Mouse (Mus musculus): Measurements from ENCODE around the gene Gpr162. TPM values are rescaled to one million over a fixed set of nuclear protein-coding genes. Genes with fewer than 3 reads are reported as not detected.

Gene Gpr162
- polyA plus RNA-seq, 1 experiment: 9.0 TPM

DNA sequence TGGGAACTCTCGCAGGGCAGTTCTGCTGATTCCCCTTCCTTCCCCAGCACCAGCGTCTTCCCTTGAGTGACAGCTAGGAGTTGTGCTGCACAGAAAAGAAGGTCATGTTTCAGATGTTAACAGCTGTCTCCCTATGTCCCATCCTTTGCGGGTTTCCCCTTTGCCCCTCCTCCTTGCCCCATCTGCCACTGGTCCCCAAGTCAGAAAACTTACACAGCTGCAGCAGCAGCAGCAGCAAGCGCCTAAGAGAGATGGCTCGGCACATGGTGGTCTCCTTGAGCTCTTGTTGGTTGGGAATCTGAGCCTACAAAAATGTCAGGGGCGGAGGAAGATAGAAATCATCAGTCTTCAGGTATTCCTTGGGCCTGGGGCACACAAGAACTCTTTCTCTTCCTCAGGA lies 15.6 kb upstream of the Gpr162 start:
- H3K36me3 ChIP-seq (ENCODE audit: control insufficient read depth, insufficient read depth, low read length): no peaks in the 10 kb centered on the region
- no peak for TF ChIP-seq CTCF (IDR thresholded peaks at IDR 0.05; ENCODE audit: control insufficient read depth, insufficient read depth, insufficient replicate concordance, low read depth, low read length)
- no peaks in the 10 kb centered on the region for H3K27me3 ChIP-seq (ENCODE audit: control insufficient read depth, insufficient read depth, low read length)
- no peak overlapping the region for H3K27ac ChIP-seq (ENCODE audit: control insufficient read depth, insufficient read depth, low read depth, low read length)
- no peaks in the 10 kb centered on the region for H3K4me1 ChIP-seq (ENCODE audit: control insufficient read depth, insufficient read depth, low read length)
- H3K4me3 ChIP-seq (ENCODE audit: control insufficient read depth, low read depth, low read length): no peak overlapping the region

DNA sequence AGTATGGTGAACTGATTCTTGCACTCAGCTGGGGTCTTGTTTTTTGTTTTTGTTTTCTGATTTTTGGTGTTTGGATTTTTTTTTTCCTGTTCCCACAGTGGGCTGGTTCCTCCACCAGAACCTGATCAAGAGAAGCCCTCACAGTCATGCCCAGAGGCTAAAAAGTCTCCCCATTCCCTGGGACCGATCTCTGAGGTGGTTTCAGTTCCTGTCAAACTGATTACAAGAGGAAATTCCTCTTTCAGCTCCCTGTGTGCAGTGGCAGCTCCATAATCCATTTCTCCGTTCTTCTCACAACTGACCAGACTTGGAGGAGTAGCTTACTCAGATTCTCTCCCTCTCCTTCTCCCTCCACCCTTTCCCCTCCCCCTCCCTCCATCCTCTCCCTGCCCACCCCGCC lies 10.6 kb upstream of the Gpr162 start:
- no peak overlapping the region for H3K27ac ChIP-seq (ENCODE audit: control insufficient read depth, insufficient read depth, low read depth, low read length)
- no peak for TF ChIP-seq CTCF (IDR thresholded peaks at IDR 0.05; ENCODE audit: control insufficient read depth, insufficient read depth, insufficient replicate concordance, low read depth, low read length)
- TF ChIP-seq POLR2A (IDR thresholded peaks at IDR 0.05; ENCODE audit: control insufficient read depth, low read depth, low read length): no peak

DNA sequence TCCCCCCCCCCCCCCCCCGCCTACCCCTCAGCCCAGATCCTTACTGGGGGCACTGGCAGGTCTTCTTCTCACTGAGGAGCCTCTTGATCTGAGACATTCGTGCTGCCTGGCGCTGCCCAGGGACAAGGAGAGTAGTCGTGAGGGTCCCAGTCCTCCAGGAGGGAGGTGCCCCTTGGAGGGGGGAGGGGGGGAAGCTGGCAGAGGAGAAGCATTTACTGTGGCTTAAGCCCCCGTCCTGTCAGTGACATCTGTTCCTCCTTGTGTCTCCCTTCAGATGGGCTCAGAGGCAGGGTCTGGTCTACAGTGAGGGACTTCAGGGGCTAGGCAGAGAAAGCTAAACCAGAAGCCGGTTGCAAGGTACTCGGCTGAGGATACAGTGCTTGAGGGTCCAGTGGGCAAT lies 2.8 kb upstream of the Gpr162 start:
- H3K4me1 ChIP-seq (ENCODE audit: control insufficient read depth, insufficient read depth, low read length): peaks cover 4% of the 10 kb centered on the region; the same call in 1 of the 2 replicates
- H3K27ac ChIP-seq (ENCODE audit: control insufficient read depth, insufficient read depth, low read depth, low read length): no peak overlapping the region
- H3K4me3 ChIP-seq (ENCODE audit: control insufficient read depth, low read depth, low read length): no peak overlapping the region
- no peaks in the 10 kb centered on the region for H3K36me3 ChIP-seq (ENCODE audit: control insufficient read depth, insufficient read depth, low read length)
- no peaks in the 10 kb centered on the region for H3K27me3 ChIP-seq (ENCODE audit: control insufficient read depth, insufficient read depth, low read length)
- TF ChIP-seq POLR2A (IDR thresholded peaks at IDR 0.05; ENCODE audit: control insufficient read depth, low read depth, low read length) (no peak), CTCF (IDR thresholded peaks at IDR 0.05; ENCODE audit: control insufficient read depth, insufficient read depth, insufficient replicate concordance, low read depth, low read length) (no peak)

More for the DNA sequence above, 10.6 kb upstream of the Gpr162 start:
- Histone ChIP-seq H3K27me3 (ENCODE audit: control insufficient read depth, insufficient read depth, low read length) (no peaks in the 10 kb centered on the region), H3K4me1 (ENCODE audit: control insufficient read depth, insufficient read depth, low read length) (no peaks in the 10 kb centered on the region), H3K36me3 (ENCODE audit: control insufficient read depth, insufficient read depth, low read length) (no peaks in the 10 kb centered on the region), H3K4me3 (ENCODE audit: control insufficient read depth, low read depth, low read length) (no peak overlapping the region)

DNA sequence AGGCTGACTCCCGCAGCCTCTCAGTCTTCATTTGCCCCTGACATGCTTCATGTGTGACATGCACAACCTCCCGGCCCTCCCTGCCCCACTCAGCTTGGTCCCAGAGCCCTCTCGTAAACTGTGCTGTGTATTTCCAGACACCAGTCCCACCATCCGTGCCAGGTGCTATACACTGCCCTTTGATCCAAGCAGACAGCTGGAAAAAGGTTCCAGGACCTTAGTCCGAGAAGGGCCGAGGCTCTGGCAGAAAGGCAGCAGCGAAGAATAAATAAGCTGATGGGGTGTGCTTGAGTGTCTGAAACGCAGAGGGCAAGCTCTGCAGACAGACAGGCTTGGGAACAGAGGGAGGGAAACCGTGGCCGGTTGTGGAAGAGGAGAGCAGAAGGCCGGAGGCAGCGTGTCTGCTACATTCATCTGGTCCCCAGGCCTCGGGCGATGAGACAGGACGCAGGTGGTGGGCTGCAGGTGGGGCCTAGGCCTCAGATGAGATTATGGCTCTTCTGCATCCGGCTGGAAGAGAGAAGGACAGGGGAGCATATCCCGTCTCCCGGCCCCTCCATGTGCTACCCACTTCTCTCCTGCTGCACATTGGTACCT lies 2.1 kb upstream of the Gpr162 start:
- no peak for TF ChIP-seq CTCF (IDR thresholded peaks at IDR 0.05; ENCODE audit: control insufficient read depth, insufficient read depth, insufficient replicate concordance, low read depth, low read length)
- TF ChIP-seq POLR2A (IDR thresholded peaks at IDR 0.05; ENCODE audit: control insufficient read depth, low read depth, low read length): no peak
- H3K4me1 ChIP-seq (ENCODE audit: control insufficient read depth, insufficient read depth, low read length): peaks cover 4% of the 10 kb centered on the region; the same call in 1 of the 2 replicates
- H3K36me3 ChIP-seq (ENCODE audit: control insufficient read depth, insufficient read depth, low read length): no peaks in the 10 kb centered on the region
- H3K4me3 ChIP-seq (ENCODE audit: control insufficient read depth, low read depth, low read length): no peak overlapping the region
- no peaks in the 10 kb centered on the region for H3K27me3 ChIP-seq (ENCODE audit: control insufficient read depth, insufficient read depth, low read length)
- H3K27ac ChIP-seq (ENCODE audit: control insufficient read depth, insufficient read depth, low read depth, low read length): no peak overlapping the region

DNA sequence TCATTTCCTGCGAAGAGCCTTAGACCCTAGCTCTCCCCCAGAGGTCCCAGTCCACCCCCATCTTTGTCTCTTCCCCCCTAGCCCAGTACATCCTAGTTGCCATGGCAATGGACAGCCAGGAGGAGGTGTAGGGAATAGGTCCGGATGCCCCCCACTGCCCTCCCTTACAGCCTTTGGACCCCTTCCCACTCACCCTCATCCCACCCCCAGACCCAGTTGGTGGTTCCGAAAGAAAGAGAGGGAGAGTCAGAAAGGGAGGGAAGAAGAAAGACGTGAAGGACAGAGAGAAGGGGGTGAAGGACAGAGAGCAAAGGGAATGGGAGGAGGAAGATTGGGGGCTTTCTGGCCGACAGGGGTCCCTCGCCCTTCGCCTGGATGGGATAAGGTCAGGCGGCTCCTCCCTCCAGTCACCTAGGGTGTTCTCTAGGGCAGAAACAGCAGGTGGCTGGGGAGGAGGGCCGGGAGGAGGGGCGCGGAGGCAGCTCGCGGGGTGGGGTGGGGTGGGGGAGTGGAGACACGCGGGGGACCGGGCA lies 592 bp downstream of the Gpr162 start:
- peaks cover 4% of the 10 kb centered on the region for H3K4me1 ChIP-seq (ENCODE audit: control insufficient read depth, insufficient read depth, low read length)
- peak overlapping the region; percentile 48 for H3K4me3 ChIP-seq (ENCODE audit: control insufficient read depth, low read depth, low read length)
- no peaks in the 10 kb centered on the region for H3K27me3 ChIP-seq (ENCODE audit: control insufficient read depth, insufficient read depth, low read length)
- no peaks in the 10 kb centered on the region for H3K36me3 ChIP-seq (ENCODE audit: control insufficient read depth, insufficient read depth, low read length)
- no peak overlapping the region for H3K27ac ChIP-seq (ENCODE audit: control insufficient read depth, insufficient read depth, low read depth, low read length)
- TF ChIP-seq POLR2A (IDR thresholded peaks at IDR 0.05; ENCODE audit: control insufficient read depth, low read depth, low read length) (no peak), CTCF (IDR thresholded peaks at IDR 0.05; ENCODE audit: control insufficient read depth, insufficient read depth, insufficient replicate concordance, low read depth, low read length) (no peak)

DNA sequence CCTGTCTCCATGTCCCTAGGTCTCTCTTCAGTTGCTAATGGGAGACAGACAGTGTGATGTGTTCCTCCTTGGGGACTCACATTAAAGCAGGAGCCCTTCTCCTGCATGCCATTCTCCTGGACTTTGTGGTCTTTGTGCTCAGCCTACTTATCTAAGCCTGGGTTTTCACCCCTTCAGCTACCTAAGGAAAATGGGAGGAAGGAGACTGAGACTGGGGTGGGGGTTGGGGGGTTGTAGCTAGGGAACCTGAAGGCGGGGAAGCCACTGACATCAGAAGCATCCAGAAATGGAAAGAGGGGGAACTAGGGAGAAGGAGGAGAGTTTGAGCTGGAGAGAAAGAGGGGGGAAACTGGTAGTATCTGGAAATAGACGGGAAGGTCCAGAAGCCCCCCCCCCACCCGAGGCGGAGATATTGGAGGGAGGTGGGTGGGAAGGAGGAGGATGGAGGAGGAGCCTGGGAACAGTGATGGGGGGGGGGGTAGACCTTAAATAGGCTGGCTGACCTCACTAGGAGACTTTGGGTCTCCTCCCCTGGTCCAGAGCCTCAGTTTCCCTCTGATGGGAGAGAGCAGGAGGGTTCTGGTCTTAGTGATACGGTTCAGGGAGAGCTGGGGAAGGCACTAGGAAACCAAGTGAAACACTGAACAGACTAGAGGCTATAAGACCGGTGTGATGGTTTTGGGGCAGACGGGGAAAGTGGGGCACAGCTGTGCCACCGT lies 1.2 kb downstream of the Gpr162 start:
- no peaks in the 10 kb centered on the region for H3K27me3 ChIP-seq (ENCODE audit: control insufficient read depth, insufficient read depth, low read length)
- no peak for TF ChIP-seq POLR2A (IDR thresholded peaks at IDR 0.05; ENCODE audit: control insufficient read depth, low read depth, low read length)
- TF ChIP-seq CTCF (IDR thresholded peaks at IDR 0.05; ENCODE audit: control insufficient read depth, insufficient read depth, insufficient replicate concordance, low read depth, low read length): no peak
- H3K36me3 ChIP-seq (ENCODE audit: control insufficient read depth, insufficient read depth, low read length): no peaks in the 10 kb centered on the region
- no peak overlapping the region for H3K27ac ChIP-seq (ENCODE audit: control insufficient read depth, insufficient read depth, low read depth, low read length)
- H3K4me1 ChIP-seq (ENCODE audit: control insufficient read depth, insufficient read depth, low read length): peaks cover 4% of the 10 kb centered on the region
- H3K4me3 ChIP-seq (ENCODE audit: control insufficient read depth, low read depth, low read length): no peak overlapping the region

DNA sequence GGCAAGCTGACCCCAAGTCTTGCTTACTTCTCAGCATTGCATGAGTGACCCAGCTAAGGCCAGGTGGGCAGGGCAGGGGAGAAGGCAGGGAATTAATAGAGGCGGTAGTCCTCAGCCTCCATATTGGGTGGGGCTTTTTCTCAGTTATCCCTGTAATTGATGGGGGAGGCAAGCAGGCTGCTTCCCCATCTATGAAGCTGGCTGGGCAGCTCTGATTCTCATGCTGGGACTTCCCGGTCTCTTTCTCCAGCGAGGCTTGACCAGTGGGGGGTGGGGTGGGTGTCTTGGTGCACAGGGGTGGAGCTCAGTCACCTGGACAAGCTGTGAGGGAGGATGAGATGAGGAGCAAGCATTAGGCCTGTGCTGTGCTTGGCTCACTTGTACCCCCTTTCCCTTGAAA lies 2.0 kb downstream of the Gpr162 start:
- H3K27me3 ChIP-seq (ENCODE audit: control insufficient read depth, insufficient read depth, low read length): no peaks in the 10 kb centered on the region
- peaks cover 7% of the 10 kb centered on the region for H3K4me1 ChIP-seq (ENCODE audit: control insufficient read depth, insufficient read depth, low read length)
- no peak overlapping the region for H3K4me3 ChIP-seq (ENCODE audit: control insufficient read depth, low read depth, low read length)
- no peak for TF ChIP-seq CTCF (IDR thresholded peaks at IDR 0.05; ENCODE audit: control insufficient read depth, insufficient read depth, insufficient replicate concordance, low read depth, low read length)
- TF ChIP-seq POLR2A (IDR thresholded peaks at IDR 0.05; ENCODE audit: control insufficient read depth, low read depth, low read length): no peak
- H3K27ac ChIP-seq (ENCODE audit: control insufficient read depth, insufficient read depth, low read depth, low read length): no peak overlapping the region
- no peaks in the 10 kb centered on the region for H3K36me3 ChIP-seq (ENCODE audit: control insufficient read depth, insufficient read depth, low read length)

Measured in testis, adult 2 months (tissue).